Mouse (Mus musculus): ENCODE results near the gene Klra3. TPM values are rescaled to one million over a fixed set of nuclear protein-coding genes. Genes with fewer than 3 reads are reported as not detected.

Klra3 gene
- polyA plus RNA-seq, 1 experiment from 2014 or later, result not detected

Other genes with a start within 250 kb of the Klra3 start
- gene Klra8, start 207.7 kb downstream of the Klra3 start, polyA plus RNA-seq (2014; fragmentation: Nextera tagmentation; extraction: Ambion mirVana), result not detected in 2 replicates
- not detected in 2 replicates for gene Klra9, start 144.5 kb downstream of the Klra3 start, polyA plus RNA-seq (2014; fragmentation: Nextera tagmentation; extraction: Ambion mirVana)
- not detected in 2 replicates for gene Klra7, start 104.3 kb downstream of the Klra3 start, polyA plus RNA-seq (2014; fragmentation: Nextera tagmentation; extraction: Ambion mirVana)
- not detected in 2 replicates for gene Klra10, start 55.6 kb downstream of the Klra3 start, polyA plus RNA-seq (2014; fragmentation: Nextera tagmentation; extraction: Ambion mirVana)
- not detected in 2 replicates for gene Klra1, start 49.3 kb upstream of the Klra3 start, polyA plus RNA-seq (2014; fragmentation: Nextera tagmentation; extraction: Ambion mirVana)

Measured in hindbrain, embryonic 11.5 days (tissue).